Mouse (Mus musculus): Measurements from ENCODE around the gene Apol9b.
A peak's percentile ranks its signal among the peaks of the same experiment; 100 is the strongest.
"Not testable (repeated sequence)": the region's sequence is repeated elsewhere in the genome, so short reads cannot be mapped to it uniquely, and the experiment has no call there.

Gene Apol9b

DNA sequence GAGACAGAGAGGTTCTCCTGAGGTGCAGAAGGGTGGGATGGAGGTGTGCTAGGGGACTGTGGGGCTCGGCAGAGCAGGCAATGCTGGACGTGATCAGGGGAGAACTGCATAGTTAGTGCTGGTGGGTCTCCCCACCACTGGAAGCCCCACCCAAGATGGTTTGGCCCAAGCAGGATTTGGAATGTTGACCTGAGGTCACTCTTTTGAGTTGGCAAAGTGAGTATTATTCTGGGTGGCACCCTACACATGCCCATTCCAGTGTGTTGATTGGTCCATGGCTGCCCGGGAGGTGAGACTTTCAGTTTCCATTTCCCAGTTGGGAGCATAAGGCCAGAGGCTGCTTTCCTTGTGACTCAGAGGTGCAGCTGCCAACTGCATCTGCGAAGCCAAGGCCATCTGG, at the start of gene Apol9b:
Apol9b (plus strand) TSS at position 301 of the 400 bp plus-strand sequence.
- not testable (repeated sequence) for DNase-seq (ENCODE audit: low spot score in 2 of 2)

DNA sequence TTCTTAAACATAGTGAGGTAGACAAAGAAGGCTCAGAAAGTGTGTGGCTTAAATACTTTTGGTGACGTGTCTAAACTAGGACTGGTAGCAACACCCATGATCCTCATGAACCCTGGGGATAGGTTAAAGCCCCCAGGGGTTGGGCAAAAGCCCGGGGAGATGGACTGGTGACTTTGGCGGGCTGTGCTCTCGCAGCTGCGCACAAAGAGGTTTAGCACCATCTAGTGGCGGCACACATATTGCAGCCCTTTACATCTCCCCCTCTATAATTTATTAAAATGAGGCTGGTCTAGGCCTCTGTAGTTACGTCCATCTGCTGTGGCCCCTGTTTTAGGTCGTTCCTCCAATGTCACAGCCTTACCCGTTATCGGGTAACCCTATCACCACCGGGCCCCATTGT, 44.9 kb upstream of the Apol9b start:
- DNase-seq (ENCODE audit: low spot score in 2 of 2): peak in 1 of 2 experiments; percentile 62

DNA sequence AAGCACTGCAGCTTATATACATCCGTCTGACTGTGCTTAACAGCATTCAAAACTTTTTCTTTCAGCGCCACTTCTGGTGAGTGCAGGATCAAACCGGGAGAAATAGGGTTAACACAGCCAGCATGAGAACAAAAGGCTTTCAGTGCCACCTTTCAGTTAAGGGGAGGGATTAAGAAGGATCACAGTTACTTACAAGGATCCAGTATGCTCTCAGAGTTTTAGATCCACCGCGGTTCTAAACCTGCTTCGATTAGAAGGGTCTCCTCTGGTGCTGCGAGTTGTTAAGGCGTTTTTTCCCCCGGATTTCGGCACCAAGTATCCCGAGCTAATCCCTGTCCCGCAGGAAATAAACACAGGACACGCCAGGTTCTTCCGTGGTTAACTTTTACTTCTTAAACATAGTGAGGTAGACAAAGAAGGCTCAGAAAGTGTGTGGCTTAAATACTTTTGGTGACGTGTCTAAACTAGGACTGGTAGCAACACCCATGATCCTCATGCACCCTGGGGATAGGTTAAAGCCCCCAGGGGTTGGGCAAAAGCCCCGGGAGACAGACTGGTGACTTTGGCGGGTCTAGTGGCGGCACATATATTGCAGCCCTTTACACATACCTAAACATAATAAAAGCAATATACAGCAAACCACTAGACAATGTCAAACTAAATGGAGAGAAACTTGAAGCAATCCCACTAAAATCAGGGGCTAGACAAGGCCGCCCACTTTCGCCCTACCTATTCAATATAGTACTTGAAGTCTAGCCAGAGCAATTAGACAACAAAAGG, 37.1 kb upstream of the Apol9b start:
- DNase-seq (ENCODE audit: low spot score in 2 of 2): not testable (repeated sequence)

DNA sequence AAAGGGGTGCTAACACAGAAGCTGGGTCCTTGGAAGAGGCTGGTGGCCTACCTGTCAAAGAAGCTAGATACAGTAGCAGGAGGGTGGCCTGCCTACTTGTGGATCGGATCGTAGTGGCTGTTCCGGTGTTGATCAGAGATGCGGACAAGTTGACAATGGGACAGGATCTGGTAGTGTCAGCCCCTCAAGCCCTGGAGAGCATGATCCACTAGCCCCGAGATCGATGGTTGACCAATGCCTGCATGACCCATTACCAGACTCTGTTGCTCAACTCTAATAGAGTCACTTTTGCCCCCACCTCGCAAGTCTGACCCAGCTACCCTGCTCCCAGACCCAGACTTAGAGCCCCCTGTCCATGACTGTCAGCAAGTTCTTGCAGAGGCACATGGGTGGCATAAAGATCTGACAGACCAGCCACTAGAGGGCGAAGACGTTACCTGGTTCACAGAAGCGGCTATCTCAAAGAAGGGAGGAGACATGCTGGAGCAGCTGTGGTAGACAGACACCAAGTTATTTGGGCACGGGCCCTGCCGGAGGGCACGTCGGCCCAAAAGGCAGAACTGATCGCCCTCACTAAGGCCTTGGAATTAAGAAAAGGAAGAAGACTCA, 34.0 kb upstream of the Apol9b start:
- not testable (repeated sequence) for DNase-seq (ENCODE audit: low spot score in 2 of 2)

DNA sequence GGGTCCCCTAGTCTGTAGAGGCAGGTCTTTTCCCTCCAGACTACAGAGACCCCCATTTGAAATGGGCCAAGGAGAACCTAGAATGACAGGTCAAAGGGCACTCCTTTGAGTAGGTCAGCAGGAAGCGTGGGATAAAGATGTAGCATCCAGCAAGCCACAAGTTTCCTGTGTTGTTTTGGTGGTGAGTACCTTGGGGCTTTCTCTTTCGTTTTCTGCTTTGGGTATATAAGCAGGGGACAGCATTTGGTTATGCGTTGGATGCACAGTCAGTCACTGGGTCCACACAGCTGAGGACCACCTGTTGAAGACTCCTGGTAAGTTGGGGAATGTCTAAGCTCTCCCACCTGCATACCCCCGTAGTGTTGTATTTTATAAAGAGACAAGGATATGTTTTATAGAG, 30.2 kb upstream of the Apol9b start, which contains the start of gene Apol7e:
Apol7e (plus strand) TSS at position 202 of the 400 bp plus-strand sequence.
- not testable (repeated sequence) for DNase-seq (ENCODE audit: low spot score in 2 of 2)

DNA sequence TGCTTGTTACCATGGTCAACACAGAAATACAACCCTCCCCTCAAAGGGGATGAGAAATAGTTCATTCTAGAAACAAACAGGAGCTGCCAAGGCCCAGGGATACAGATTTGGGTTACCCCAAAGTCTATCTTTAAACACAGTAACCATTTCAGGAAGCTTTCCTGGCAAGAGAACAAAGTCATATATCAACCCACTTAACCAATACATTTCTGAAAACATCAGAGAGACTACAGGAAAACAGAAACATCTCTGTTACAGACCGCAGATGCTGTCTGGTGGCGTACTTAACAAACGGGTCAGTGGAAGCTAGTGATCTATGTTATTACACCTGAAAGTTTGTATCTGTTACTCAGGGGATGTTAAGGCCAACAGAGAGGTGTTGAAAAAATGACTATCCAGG, 23.5 kb upstream of the Apol9b start:
- DNase-seq (ENCODE audit: low spot score in 2 of 2): not testable (repeated sequence)

DNA sequence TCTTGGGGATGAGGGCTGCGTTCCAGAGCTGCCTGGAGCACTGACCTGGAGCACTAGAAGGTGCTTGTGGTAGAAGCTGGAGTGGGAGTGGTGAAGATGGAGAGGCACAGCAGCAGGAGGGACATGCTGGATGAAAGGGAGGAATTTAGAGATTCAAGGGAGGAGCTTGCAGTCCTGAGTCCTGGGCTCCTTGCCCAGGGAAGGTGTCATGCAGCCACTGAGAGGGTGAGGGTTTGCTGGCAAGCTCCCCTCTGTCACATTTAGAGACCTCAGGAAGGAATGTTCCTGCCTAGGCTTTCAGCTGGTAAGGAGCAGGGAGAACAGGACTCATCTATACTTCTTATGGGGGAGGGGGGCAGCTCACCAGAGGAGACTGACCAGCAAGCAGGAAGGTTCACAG, 19.9 kb upstream of the Apol9b start:
- DNase-seq (ENCODE audit: low spot score in 2 of 2): not testable (repeated sequence)

DNA sequence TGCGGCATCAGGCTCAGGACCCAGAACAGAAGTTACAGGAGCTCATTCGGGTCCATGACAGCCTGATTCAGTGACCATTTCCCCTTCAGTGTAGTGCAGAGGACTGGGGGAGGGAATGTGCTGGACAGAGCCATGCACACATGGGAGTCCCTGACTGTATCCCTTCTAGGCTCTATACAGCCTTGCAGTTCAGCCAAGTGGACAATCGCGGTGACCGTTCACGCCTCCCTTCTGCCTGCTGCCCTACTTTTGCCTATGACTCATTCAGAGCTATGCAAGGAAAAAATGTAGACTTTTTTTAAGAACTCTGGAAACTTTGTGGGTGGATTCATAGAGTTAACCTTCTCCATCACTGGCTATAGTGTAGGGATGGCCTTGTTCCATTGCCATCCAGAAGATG, 10.6 kb upstream of the Apol9b start:
- DNase-seq (ENCODE audit: low spot score in 2 of 2): not testable (repeated sequence)

DNA sequence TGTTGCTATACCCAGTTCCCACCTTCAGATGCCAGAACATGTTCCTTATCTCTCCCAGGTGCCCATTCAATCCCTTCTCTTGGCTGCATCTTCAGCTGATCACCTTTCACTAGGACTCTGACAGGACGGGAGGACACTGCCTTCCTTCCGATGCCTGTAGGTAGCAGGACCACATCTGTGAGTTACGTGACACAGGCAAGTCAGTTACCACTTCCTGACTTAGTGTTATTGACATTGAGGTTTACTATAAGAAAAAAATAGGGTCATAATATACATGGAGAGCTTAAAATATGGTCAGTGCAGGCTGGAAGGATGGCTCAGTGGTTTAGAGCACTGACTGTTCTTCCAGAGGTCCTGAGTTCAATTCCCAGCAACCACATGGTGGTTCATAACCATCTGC, 7.3 kb upstream of the Apol9b start:
- DNase-seq (ENCODE audit: low spot score in 2 of 2): not testable (repeated sequence)

DNA sequence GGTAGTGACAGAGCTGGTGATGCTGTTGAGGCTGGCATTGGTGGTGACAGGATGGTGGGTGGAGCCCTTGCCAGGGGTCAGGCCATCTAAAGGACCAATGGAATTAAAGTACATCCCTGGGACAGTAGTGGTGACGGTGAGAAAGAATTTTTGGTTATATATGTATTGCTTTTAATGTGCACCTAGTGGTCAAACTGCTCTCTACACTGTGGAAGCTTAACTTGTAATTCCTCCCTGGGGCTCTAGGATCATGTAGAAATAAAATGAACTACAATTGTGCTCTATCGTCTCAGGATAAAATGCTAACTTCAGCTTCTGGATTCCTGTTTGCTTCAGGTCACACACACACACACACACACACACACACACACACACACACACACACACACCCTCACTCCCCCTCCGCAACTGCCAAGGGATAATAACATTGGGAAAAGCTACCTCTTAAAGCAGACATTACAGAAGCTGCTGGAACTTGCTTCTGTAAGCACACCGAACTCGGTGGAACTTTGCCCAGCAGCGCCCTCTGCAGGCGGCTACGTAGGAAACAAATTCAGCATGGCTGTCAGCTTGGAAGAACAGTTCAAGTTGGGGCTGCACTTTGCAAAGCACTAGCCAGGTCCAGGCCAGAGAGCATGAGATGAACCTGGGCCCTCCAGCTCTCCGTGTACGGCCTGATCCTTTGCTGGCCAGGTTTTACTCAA, 4.5 kb upstream of the Apol9b start:
- not testable (repeated sequence) for DNase-seq (ENCODE audit: low spot score in 2 of 2)

DNA sequence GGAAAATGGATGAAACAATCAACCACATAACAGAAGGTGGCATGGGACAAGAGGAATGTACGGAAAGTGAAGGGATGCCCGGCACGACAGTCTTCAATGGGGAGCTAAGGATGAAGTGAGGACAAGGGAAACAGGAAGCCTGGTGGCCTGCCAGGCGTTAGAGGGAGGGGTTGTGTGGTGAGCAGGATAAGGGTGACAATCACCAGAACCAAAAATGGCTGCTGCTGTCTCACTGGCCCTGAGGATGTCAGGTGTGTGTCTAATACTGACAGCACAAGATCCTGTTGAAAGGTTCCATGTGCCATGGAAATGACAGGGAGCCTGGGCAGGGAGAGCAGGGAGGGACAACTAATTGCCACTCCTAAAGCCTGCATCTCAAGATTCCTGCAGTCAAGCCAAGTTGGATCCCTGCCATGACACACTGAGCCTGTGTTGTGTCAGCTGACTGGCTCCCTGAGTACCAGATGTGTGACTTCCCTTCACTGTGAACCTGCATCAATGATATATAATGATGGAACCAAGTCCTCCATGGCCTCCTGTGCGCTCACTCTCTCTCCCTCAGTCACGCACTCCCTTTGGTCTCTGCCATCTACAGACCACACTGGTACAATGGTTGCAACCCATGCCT, 3.3 kb upstream of the Apol9b start:
- not testable (repeated sequence) for DNase-seq (ENCODE audit: low spot score in 2 of 2)

DNA sequence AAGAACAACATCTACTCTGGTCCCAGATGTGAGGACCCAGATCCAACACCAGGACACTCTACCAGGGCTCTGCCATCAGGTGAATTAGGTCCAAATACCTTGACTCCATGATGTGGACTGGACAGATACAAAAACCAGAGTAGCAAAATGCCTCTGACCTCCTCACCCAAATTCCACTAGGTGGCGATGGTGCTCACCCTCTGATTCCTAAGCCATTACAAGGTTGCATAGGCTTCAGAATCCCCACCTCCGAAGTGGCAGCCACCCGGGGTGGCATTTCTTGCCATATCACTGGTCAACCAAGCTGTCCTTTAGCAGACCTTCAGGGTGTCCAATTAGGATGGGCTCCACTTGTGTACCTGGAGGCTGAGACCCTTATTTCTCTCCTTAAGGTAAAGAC, 1.7 kb upstream of the Apol9b start:
- DNase-seq (ENCODE audit: low spot score in 2 of 2): not testable (repeated sequence)

DNA sequence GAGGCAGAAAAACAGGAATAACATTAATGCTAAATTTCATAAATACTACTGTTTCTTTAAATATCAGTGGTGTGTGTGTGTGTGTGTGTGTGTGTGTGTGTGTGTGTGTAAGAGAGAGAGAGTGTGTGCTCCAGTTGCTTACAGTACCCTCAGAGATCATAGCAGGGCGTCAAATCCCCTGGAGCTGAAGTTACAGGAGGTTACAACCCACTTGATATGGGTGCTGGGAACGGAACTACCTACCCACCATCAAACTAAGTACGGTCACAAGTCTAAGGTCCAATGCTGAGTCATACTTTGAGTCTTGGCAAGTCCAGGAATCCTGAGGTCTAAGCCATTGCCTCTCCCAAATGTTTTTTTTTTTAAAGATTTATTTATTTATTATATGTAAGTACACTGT, 1.1 kb upstream of the Apol9b start:
- not testable (repeated sequence) for DNase-seq (ENCODE audit: low spot score in 2 of 2)

DNA sequence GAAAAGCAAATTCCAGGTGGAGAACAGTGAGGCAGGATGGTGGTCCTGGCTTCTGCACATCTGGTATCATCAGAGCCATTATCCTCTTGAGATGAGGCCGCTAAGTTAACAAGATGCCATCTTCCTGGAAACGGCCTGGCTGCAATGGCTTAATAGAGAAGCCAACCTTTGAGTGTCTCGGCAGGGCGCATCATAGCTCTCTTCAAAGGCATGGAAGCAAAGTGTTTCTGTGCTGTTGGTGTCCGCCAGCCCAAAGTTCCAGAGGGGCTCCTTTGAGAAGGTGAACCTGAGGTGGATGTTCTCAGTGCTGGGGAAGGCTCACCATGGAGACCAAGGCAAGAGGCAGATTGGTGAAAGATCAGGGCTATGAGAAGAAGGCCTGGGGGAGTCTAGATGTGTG, 2.8 kb downstream of the Apol9b start:
- DNase-seq (ENCODE audit: low spot score in 2 of 2): no peak

DNA sequence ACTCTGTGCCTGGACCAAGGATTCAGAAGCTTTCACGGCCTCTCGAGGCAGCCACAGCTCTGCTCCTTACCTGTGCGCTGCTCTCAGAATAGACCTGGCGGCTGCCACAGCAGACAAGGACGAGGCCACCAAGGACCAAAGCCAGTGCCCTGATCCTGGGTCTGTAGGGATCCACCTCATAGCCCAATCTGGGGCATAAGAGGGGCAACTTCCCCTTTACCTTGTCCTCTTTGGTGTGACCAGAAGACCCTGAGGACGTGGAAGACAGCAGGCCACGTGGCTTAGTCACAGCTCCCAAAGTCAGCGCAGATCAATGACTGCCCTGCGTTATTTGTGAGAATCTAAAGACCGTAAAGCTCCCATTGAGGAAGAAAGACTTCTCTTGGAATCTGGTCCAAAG, 4.0 kb downstream of the Apol9b start:
- not testable (repeated sequence) for DNase-seq (ENCODE audit: low spot score in 2 of 2)

DNA sequence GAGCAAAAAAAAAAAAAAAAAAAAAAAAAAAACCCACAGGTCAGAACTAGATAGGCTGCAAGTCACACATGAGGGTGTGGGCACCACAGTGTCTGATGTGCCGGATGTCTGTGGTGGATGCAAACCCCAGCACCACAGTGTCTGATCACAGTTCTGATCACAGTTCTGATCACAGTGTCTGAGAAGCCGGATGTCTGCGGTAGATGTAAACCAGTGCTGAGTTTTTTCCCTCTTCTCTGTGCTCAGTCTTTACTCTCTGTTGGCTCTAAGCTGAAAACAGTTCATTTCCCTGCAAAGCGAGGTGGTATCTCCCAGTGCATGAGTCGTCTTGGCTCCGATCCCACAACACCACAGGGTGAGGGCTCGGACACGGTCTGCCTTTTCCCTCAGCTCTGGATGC, 4.5 kb downstream of the Apol9b start:
- not testable (repeated sequence) for DNase-seq (ENCODE audit: low spot score in 2 of 2)

DNA sequence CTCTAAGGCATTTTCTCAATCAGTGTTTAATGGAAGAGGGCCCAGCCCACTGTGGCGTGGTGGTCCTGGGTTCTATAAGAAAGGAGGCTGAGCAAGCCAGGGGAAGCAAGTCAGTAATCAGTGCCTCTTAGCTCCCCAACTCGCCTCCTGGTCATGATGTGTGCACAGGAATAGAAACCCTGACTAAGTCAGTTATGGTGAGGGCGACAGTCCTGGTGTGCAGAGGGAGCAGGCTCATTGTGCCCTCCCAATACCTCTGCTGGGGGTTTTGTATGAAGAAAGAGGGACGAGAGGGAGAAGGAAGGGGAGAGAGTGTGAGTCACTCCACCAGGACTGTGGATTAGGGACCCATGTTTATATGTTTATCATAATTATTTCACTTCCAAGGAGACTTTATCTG, 5.1 kb downstream of the Apol9b start:
- not testable (repeated sequence) for DNase-seq (ENCODE audit: low spot score in 2 of 2)

DNA sequence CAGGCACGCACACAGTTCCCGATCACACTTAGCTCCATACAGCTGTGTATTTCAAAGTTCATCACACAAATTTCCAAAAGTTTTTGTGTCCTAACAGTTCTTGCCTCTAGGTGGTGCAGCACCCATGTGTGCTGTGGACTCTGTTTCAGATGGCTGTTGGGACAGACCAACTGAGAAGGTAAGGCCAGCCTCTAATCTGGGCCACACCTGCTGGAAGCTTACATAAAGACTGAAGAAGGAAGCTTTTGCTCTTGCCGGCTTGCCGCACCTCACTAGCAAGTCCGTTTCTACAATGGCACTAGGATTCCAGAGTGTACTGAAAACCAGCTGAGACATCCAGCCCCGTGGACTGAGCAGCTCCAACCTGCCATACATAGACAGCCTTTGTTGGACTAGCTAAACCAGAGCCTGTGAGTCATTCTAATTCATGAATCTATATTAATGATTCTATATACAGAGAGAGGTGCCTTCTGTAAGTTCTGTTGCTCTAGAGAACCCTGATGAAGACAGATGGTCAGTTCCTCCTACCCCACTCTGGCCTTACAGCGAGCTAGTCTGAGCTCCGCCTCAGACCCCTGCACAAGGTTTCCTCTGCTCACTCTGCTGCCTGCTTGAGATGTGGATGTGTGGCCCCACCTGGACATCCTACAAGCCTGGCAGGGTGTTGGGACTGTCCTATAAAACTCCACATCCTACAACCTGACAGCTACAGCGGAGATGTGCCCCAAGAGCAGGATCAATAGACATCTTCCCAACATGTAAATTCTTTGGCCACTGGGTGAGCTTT, 11.9 kb downstream of the Apol9b start:
- no peak for DNase-seq (ENCODE audit: low spot score in 2 of 2)

DNA sequence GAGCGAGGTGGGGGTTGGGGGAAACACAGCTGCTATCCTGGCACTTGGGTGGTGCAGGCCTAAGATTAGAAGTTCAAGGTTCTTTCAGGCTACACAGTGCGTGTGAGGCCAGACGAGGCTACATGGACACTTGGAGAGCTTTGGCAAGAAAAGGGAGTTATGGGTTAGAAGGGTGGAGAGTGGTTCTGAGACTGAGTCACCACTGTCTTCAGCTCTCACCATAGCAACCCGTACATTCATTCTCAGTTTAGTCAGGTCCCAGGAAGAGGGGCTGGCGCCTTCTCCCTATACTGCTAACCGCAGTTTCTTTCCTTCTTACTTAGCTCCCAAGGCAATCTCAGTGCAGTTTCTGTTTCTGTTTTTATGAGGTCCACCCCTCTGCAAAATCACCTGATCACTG, 12.7 kb downstream of the Apol9b start:
- not testable (repeated sequence) for DNase-seq (ENCODE audit: low spot score in 2 of 2)

DNA sequence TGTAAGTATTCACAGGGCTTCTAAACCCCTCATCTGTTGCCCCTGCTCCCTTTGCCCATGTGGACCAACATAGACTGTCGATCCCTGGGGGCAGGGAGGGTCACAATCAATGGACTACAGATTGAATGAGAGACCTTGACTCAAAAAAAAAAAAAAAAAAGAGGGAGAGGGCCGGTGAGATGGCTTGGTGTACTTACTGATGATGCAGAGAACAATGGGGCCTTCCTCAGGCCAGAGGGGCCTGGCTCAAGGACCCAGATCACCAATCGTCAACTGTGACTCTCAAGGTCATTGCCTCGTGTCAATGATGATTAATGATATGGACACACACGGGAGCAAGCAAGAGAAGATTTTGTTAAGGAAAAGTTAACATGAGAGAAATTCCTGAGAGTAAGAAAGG, 15.8 kb downstream of the Apol9b start:
- DNase-seq (ENCODE audit: low spot score in 2 of 2): no peak

DNA sequence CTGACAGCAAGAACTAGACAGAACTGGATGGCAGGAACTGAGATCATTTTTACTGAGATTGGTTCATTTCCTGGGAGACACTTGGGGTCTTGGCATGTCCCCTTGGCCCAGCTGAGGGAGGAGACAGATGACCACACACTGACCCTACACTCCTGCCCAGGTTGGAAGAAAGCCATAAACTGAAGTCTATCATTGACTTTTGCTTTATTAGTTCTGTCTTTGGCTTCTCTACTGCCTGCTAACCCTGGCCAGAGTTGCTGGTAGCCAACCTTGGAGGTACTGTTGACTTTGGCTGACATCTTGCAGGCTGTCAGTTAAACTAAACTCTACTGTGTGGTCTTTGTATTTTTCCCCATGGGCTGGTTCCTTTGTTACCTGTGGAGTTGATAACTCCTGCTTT, 16.2 kb downstream of the Apol9b start:
- DNase-seq (ENCODE audit: low spot score in 2 of 2): no peak
